Mouse (Mus musculus): ENCODE data around the gene Slc44a4. TPM values are rescaled to one million over a fixed set of nuclear protein-coding genes. Genes with fewer than 3 reads are reported as not detected.
"Not testable (repeated sequence)": the region's sequence is repeated elsewhere in the genome, so short reads cannot be mapped to it uniquely, and the experiment has no call there.

Gene Slc44a4
- polyA plus RNA-seq, 1 experiment from 2014 or later, result not detected

- Histone ChIP-seq H3K9me3 (replicated peaks) (no peaks in the 10 kb centered on the region), H3K27me3 (ENCODE audit: low read depth, poor library complexity, severe bottlenecking) (peaks cover 51% of the 10 kb centered on the region), H3K36me3 (no peaks in the 10 kb centered on the region), H3K4me1 (peaks cover 16% of the 10 kb centered on the region), H3K4me3 (no peak overlapping the region), H3K27ac (no peak overlapping the region)
- no peak for DNase-seq (ENCODE audit: low spot score)
Observed at GRCm38 (mm10) chr17:34960702-34961493, 46.6 kb downstream of the Slc44a4 start.

DNA sequence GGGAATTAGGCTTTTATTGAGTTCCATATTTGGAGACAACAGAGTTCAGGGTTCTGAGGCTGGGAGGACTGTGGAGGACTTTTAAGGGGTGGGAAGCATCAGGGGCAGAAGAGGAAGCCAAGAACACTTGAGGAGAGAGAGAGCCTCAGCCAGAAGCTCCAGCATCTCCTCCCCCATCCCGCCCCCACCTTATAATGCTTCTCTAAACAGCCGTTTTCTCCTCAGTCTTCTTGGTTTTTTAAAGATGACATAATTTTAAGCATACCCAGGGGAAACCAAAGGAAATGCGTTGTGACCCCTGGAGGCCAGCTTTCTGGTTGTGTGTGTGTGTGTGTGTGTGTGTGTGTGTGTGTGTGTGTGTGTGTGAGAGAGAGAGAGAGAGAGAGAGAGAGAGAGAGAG lies 47.9 kb downstream of the Slc44a4 start:
- Histone ChIP-seq H3K9me3 (replicated peaks) (no peaks in the 10 kb centered on the region), H3K27ac (no peak overlapping the region), H3K4me1 (peaks cover 16% of the 10 kb centered on the region), H3K27me3 (ENCODE audit: low read depth, poor library complexity, severe bottlenecking) (peaks cover 46% of the 10 kb centered on the region), H3K4me3 (no peak overlapping the region), H3K36me3 (no peaks in the 10 kb centered on the region)
- 41% methylated on average over 3 of the region's 3 CpGs for WGBS
- no peak for DNase-seq (ENCODE audit: low spot score)

GRCm38 (mm10) chr17:34962841-34963240 lies 48.6 kb downstream of the Slc44a4 start:
- H3K36me3 ChIP-seq, result no peaks in the 10 kb centered on the region
- DNase-seq (ENCODE audit: low spot score), result no peak
- H3K4me1 ChIP-seq, result peaks cover 16% of the 10 kb centered on the region
- H3K4me3 ChIP-seq, result no peak overlapping the region
- H3K9me3 ChIP-seq (replicated peaks), result no peaks in the 10 kb centered on the region
- 60% methylated on average over 1 of the region's 1 CpGs for WGBS
- no peak overlapping the region for H3K27ac ChIP-seq
- H3K27me3 ChIP-seq (ENCODE audit: low read depth, poor library complexity, severe bottlenecking), result peaks cover 53% of the 10 kb centered on the region

GRCm38 (mm10) chr17:34964640-34965049 lies 50.4 kb downstream of the Slc44a4 start:
- Histone ChIP-seq H3K9me3 (replicated peaks) (no peaks in the 10 kb centered on the region), H3K36me3 (no peaks in the 10 kb centered on the region), H3K27ac (no peak overlapping the region), H3K27me3 (ENCODE audit: low read depth, poor library complexity, severe bottlenecking) (peaks cover 71% of the 10 kb centered on the region), H3K4me3 (no peak overlapping the region), H3K4me1 (peaks cover 15% of the 10 kb centered on the region)
- 24% methylated on average over 1 of the region's 1 CpGs for WGBS
- DNase-seq (ENCODE audit: low spot score), result no peak

- no peak for DNase-seq (ENCODE audit: low spot score)
- WGBS, result 84% methylated on average over 5 of the region's 5 CpGs
- peaks cover 75% of the 10 kb centered on the region for H3K27me3 ChIP-seq (ENCODE audit: low read depth, poor library complexity, severe bottlenecking)
- no peak overlapping the region for H3K27ac ChIP-seq
- H3K4me1 ChIP-seq, result peaks cover 7% of the 10 kb centered on the region
- no peak overlapping the region for H3K4me3 ChIP-seq
- no peaks in the 10 kb centered on the region for H3K9me3 ChIP-seq (replicated peaks)
- no peaks in the 10 kb centered on the region for H3K36me3 ChIP-seq
Observed at GRCm38 (mm10) chr17:34965627-34966026, 51.4 kb downstream of the Slc44a4 start.

GRCm38 (mm10) chr17:34969822-34970221 lies 55.6 kb downstream of the Slc44a4 start, which contains the start of gene Gm20481:
Gene Gm20481, plus strand, starts transcription at chr17:34969912.
- 66% methylated on average over 6 of the region's 11 CpGs for WGBS

DNA sequence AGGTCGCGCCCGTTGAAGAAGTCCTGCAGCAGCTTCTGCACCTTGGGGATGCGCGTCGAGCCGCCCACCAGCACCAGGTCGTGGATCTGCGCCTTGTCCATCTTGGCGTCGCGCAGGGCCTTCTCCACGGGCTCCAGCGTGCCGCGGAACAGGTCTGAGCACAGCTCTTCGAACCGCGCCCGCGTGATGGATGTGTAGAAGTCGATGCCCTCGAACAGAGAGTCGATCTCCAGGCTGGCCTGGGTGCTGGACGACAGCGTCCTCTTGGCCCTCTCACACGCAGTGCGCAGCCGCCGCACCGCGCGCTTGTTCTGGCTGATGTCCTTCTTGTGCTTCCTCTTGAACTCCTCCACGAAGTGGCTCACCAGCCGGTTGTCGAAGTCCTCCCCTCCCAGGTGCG lies 56.6 kb downstream of the Slc44a4 start:
- H3K4me3 ChIP-seq; H3K9me3 ChIP-seq (replicated peaks); H3K4me1 ChIP-seq; H3K36me3 ChIP-seq; H3K27ac ChIP-seq; DNase-seq (ENCODE audit: low spot score): not testable (repeated sequence)
- 34% methylated on average over 26 of the region's 37 CpGs for WGBS
- peaks cover 50% of the 10 kb centered on the region for H3K27me3 ChIP-seq (ENCODE audit: low read depth, poor library complexity, severe bottlenecking)

More at GRCm38 (mm10) chr17:34969822-34970221, 55.6 kb downstream of the Slc44a4 start, which contains the start of gene Gm20481:
- DNase-seq (ENCODE audit: low spot score); H3K4me3 ChIP-seq; H3K36me3 ChIP-seq; H3K9me3 ChIP-seq (replicated peaks); H3K27ac ChIP-seq: not testable (repeated sequence)
- Histone ChIP-seq H3K4me1 (peaks cover 11% of the 10 kb centered on the region), H3K27me3 (ENCODE audit: low read depth, poor library complexity, severe bottlenecking) (peaks cover 58% of the 10 kb centered on the region)

- DNase-seq (ENCODE audit: low spot score); H3K36me3 ChIP-seq; H3K27ac ChIP-seq; H3K4me1 ChIP-seq; H3K9me3 ChIP-seq (replicated peaks): not testable (repeated sequence)
- peak overlapping the region; percentile 54 for H3K4me3 ChIP-seq
- H3K27me3 ChIP-seq (ENCODE audit: low read depth, poor library complexity, severe bottlenecking), result peaks cover 49% of the 10 kb centered on the region
- WGBS, result 0% methylated on average over 18 of the region's 43 CpGs
Observed at GRCm38 (mm10) chr17:34971694-34972068, 57.4 kb downstream of the Slc44a4 start.

DNA sequence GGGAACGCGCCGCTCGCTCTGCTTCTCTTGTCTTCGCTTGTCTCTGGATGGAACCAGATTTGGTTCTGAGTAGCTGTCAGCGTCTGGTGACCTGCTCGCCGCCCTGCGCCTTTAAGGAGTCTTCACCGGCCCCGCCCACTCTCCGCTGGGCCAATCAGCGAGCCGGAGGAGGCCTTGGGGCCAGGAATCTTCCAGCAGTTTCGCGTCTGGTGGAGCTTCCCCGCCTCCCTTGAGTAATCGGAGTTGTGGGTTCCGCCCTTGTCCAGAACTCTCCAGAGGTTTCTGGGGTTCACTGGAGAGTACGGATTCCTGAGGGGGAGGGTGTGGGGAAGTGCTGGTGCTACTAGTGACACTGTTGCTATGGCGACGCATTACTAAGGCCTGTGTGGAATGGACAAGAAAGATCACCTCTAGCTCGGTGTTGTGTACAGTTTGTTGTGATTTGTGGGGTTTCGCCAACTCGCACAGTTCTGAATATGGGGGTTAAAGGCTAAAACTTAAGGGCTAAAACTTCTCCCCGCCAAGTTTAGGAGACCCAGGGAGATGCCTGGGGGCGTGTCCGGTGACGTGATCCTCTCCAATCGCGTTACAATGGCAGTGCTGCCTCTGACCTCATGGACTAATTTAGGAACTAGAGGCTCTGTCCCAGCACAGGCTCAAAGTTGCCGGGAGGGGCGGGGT lies 57.9 kb downstream of the Slc44a4 start, which contains the start of the genes Hspa1a and Hspa1l:
Gene Hspa1a (minus strand): TSS at position 88 of the 681 bp plus-strand sequence.
Gene Hspa1l (plus strand): TSS at position 635 of the 681 bp plus-strand sequence.
- not testable (repeated sequence) for H3K4me1 ChIP-seq; H3K9me3 ChIP-seq (replicated peaks); H3K36me3 ChIP-seq
- peaks cover 44% of the 10 kb centered on the region for H3K27me3 ChIP-seq (ENCODE audit: low read depth, poor library complexity, severe bottlenecking)
- WGBS, result 2% methylated on average over 30 of the region's 33 CpGs
- H3K27ac ChIP-seq, result peak within 1 kb of the TSS; percentile 77
- peak; percentile 77 for DNase-seq (ENCODE audit: low spot score)
- peak within 1 kb of the TSS; percentile 54 for H3K4me3 ChIP-seq

GRCm38 (mm10) chr17:34975581-34976492 lies 61.6 kb downstream of the Slc44a4 start:
- 89% methylated on average over 3 of the region's 3 CpGs for WGBS
- Histone ChIP-seq H3K27ac (no peak overlapping the region), H3K9me3 (replicated peaks) (no peaks in the 10 kb centered on the region), H3K36me3 (peaks cover 17% of the 10 kb centered on the region), H3K27me3 (ENCODE audit: low read depth, poor library complexity, severe bottlenecking) (peaks cover 11% of the 10 kb centered on the region), H3K4me1 (peaks cover 13% of the 10 kb centered on the region), H3K4me3 (no peak overlapping the region)
- DNase-seq (ENCODE audit: low spot score), result no peak

GRCm38 (mm10) chr17:34977000-34977399 lies 62.7 kb downstream of the Slc44a4 start:
- Histone ChIP-seq H3K9me3 (replicated peaks) (no peaks in the 10 kb centered on the region), H3K36me3 (peaks cover 17% of the 10 kb centered on the region), H3K4me3 (no peak overlapping the region), H3K27ac (no peak overlapping the region), H3K27me3 (ENCODE audit: low read depth, poor library complexity, severe bottlenecking) (peaks cover 11% of the 10 kb centered on the region), H3K4me1 (peaks cover 16% of the 10 kb centered on the region)
- DNase-seq (ENCODE audit: low spot score), result no peak
- WGBS, result 94% methylated on average over 20 of the region's 20 CpGs

GRCm38 (mm10) chr17:34978239-34978638 lies 64.0 kb downstream of the Slc44a4 start:
- 88% methylated on average over 27 of the region's 27 CpGs for WGBS

More at GRCm38 (mm10) chr17:34978239-34978638, 64.0 kb downstream of the Slc44a4 start:
- no peak for DNase-seq (ENCODE audit: low spot score)
- H3K9me3 ChIP-seq (replicated peaks), result no peaks in the 10 kb centered on the region
- H3K4me1 ChIP-seq, result peaks cover 16% of the 10 kb centered on the region
- H3K27me3 ChIP-seq (ENCODE audit: low read depth, poor library complexity, severe bottlenecking), result peaks cover 7% of the 10 kb centered on the region
- no peak overlapping the region for H3K27ac ChIP-seq
- no peak overlapping the region for H3K4me3 ChIP-seq
- H3K36me3 ChIP-seq, result peaks cover 17% of the 10 kb centered on the region
